Mouse (Mus musculus): ENCODE measurements around the gene Btnl2.

Btnl2 gene

DNA sequence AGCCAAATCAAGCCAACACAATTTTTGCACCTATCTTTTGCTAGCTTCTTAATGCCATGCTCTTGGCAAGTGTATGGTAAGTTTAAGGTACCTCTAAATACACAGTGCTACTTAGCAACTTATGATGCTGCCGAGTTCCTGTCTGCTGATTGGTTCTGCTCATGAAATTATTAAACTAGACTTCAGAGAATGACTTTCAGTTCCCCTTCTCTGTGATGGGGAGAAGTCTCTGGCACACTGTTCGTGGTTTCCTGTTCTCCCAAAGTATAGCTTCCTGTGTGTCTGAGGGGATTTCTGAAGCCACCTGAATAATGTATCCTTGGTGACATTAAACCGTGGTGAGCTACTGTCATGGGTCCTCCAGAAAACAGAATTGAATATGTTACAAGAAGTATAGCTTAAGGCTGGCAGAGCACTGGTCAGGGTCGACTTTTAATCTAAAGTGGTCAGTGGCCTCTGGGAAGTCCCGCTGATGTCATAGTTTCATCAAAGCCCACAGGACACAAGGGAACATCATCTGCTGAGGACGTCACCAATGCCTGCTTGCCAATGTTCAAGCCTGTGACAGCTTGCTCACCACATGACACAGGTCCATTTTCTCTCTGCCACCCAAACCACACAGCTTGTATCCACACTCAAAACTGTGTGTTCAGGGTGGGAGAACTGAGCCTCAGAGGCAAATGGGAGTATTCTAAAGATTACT lies 6.9 kb upstream of the Btnl2 start:
- peak; percentile 89 for DNase-seq (ENCODE audit: low read depth)

- peak; percentile 93 for DNase-seq (ENCODE audit: low read depth)
Measured at GRCm38 (mm10) chr17:34349429-34349828, 5.2 kb upstream of the Btnl2 start.

- DNase-seq (ENCODE audit: low read depth), result peak; percentile 64
Measured at GRCm38 (mm10) chr17:34354940-34355339, 318 bp downstream of the Btnl2 start.

DNA sequence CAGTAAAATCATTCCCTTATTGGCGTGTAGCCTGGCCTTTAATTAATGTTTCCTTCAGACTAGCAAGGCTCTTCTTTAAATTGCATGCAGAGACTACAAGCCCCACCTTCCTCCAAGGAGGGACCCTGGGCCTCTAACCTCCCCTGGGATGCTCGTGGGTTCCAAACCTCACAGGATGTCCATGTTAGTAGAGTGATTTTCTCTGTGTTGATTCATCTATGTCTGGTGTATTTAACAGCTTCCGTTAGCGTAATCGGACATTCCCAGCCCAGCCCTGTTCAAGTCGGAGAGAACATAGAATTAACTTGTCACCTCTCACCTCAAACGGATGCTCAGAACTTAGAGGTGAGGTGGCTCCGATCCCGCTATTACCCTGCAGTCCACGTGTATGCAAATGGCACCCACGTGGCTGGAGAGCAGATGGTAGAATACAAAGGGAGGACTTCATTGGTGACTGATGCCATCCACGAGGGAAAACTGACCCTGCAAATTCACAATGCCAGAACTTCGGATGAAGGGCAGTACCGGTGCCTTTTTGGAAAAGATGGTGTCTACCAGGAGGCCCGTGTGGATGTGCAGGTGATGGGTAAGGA lies 8.4 kb downstream of the Btnl2 start:
- DNase-seq (ENCODE audit: low read depth), result no peak

- no peak for DNase-seq (ENCODE audit: low read depth)
Measured at GRCm38 (mm10) chr17:34363676-34364310, 9.2 kb downstream of the Btnl2 start.

GRCm38 (mm10) chr17:34365031-34365430 lies 10.4 kb downstream of the Btnl2 start:
- DNase-seq (ENCODE audit: low read depth), result no peak

GRCm38 (mm10) chr17:34370563-34370962 lies 15.9 kb downstream of the Btnl2 start:
- no peak for DNase-seq (ENCODE audit: low read depth)

- no peak for DNase-seq (ENCODE audit: low read depth)
Measured at GRCm38 (mm10) chr17:34373055-34373709, 18.6 kb downstream of the Btnl2 start.

DNA sequence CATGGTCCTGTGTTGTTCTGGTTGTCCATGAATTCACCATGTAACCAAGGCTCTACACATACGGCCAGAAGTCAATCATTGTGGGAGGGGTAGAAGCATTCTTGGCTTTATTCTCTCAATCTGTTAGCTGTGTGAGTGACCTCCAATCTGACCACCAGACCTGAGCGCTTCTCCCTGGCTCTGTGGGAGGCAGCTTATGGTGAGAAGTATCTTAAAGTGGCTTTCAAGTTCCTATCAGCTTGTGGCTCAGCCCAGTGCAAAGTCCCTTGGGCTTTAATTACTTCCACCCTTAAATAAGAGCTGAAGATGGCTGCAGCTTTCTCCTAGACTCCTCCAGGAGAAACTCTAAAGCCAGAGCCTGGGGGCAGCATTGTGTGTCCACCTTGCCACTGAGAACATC lies 22.2 kb downstream of the Btnl2 start, which contains the start of gene Btnl1:
Gene Btnl1 (plus strand): TSS at position 286 of the 400 bp plus-strand sequence.
- DNase-seq (ENCODE audit: low read depth), result no peak

DNA sequence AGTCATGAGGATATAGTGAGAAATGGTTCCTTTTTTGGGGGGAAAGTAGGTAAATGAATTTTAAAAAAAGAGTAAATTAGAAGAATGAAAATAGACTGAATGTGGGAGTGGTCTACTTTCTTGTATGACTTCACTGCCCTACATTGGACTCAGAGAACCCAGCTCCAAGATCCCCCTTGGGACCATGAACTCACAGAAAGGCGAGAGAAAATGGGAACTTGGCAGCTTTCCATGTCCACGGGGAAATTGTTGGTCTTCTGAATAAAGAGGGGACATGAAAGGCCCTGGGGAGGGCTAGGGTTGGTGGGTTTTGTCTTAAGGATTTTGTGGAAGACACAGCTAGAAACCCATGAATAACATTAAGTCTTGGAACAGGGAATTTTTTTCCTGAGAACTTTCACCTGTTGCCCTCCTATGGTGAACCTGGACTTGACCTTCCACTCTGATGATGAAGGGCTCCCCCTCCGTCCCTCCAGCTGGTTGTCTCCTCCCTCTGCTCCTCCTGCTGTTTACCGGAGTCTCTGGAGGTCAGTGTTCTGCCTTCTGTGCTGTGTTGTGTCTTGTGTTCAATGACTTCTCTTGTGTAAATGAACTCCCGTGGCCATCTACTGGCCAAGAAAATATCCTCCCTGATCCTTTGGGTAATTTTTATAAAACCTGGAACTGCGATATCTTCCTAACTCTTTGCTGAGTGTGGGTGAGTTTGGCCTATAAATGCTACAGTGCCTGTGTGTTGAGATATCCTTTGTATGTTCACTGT lies 23.0 kb downstream of the Btnl2 start:
- no peak for DNase-seq (ENCODE audit: low read depth)

DNA sequence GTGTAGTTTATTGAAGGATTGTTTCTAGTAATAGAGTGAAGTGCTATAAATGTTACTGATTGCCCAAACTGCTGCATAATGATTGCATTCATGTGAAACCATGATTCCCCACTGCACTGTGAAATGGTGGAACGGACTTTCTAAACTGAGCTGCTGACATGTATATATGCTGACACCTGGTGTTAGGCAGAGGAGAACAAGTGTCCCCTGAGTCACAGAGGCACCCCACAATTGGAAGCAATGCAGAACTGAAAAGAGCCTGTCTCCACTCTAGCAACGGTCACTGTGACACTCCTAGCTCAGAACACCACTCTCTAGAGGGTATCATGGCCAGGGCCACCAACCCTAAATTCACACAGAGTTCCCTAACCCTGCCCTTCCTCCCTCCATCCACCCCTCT lies 24.1 kb downstream of the Btnl2 start:
- DNase-seq (ENCODE audit: low read depth), result no peak

GRCm38 (mm10) chr17:34379451-34379850 lies 24.8 kb downstream of the Btnl2 start:
- DNase-seq (ENCODE audit: low read depth), result no peak

GRCm38 (mm10) chr17:34381876-34382275 lies 27.3 kb downstream of the Btnl2 start:
- DNase-seq (ENCODE audit: low read depth), result no peak

GRCm38 (mm10) chr17:34383212-34383611 lies 28.6 kb downstream of the Btnl2 start:
- peak; percentile 44 for DNase-seq (ENCODE audit: low read depth)

DNA sequence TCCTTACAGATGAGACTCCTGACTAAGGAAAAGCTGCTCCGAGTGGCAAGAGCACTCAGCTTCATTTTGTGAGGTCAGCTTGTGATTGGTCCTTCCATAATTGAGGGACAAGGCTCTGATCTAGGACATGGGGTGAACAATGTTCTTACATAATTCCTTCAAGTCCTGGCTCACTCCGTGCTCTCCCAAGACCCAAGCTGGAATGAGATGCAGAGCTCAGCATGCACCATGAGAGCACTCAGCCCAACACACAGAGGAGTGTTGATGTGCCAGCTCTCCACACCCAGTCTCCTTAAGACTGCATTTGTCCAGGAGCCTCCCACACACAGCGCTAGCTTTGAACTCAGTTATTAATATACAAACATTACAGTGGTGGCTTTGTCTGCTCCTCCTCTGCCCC lies 30.1 kb downstream of the Btnl2 start:
- no peak for DNase-seq (ENCODE audit: low read depth)

DNA sequence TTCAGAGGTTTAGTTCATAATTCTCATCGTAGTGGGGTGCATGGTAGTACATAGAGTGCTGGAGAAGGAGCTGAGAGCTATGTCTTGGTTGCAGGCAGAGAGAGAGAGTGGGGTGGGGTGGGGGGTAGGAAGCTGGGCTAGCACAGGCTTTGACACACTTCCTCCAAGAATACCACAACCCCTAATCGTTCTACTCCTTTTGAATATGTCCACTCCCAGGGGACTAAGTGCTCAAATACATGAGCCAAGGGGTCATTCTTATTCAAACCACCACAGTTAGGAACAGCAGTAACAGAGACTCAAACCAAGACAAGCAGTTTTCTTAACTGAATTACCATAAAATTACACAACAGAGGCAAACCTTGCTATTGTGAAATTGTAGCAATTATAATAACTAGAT lies 32.0 kb downstream of the Btnl2 start:
- DNase-seq (ENCODE audit: low read depth), result no peak

- peak; percentile 68 for DNase-seq (ENCODE audit: low read depth)
Measured at GRCm38 (mm10) chr17:34388513-34388912, 33.9 kb downstream of the Btnl2 start.

- no peak for DNase-seq (ENCODE audit: low read depth)
Measured at GRCm38 (mm10) chr17:34391507-34391906, 36.9 kb downstream of the Btnl2 start.

DNA sequence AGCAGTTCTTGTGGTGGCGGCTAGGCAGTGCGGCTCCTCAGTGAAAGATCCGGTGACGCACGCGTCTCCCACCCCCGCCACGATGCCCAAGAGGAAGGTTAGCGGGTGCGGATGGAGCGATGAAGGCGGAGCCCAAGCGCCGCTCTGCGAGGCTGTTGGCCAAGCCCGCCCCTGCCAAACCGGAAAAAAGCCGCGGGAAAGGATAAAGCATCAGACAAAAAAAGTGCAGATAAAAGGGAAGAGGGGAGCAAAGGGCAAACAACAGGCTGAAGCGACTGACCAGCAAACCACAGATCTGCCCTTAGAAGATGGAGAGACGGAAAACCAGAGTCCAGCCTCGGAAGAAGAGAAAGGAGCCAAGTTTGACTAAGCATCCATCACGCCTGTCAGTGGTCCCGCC lies 37.7 kb downstream of the Btnl2 start:
- peak; percentile 43 for DNase-seq (ENCODE audit: low read depth)

DNA sequence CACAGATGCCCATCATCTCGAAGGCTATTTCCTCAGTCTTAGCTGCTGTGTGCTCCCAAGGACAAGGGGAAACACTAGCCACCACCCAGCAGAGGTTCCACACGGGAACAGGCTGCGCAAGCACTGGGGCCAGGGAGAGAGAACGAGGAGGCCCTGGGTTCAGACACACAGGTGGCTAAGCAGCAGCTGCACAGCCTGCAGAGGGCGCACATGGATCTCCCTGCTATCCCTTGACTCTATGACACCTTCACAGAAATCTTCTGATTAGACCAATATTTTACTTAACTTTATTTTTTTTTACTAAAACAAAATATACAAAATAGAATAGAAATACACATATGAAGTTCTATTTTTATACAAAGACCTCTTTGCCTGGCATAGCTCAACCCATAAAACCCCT lies 42.7 kb downstream of the Btnl2 start:
- no peak for DNase-seq (ENCODE audit: low read depth)

DNA sequence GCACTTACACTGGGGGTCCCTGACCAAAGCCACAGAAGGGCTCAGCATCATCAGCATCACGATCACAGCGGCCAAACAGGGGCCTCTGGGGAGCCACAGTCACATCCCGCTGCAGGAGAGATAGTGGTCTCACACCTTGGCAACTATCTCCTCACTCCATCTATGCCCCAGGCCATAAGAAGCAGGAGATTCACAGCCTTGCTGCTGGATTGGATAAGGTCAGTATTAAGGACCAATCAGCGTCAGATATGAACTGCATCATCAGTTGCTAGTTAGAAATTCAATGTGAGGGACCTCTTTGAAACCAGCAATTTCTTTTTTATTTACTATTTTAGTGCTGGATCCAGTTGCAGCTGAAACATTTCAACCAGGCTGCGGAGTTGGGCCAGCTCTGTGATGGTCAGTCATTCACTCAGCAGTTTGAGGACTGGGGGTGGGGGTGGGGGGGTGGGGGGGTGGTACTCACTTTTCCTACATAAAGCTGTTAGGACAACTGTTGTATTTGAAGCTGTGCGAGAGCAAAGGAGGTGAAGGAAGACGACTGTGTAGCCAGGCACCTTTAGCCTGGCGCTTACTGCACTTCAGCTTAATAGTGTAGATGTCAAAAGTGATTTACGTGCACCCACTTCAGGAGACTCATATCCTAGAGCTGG lies 43.6 kb downstream of the Btnl2 start:
- peak; percentile 94 for DNase-seq (ENCODE audit: low read depth)

All from naive thymus-derived CD4-positive, alpha-beta T cell, adult 2 months (primary cell).